Mouse (Mus musculus) left cerebral cortex, adult 11 months (tissue): ENCODE measurements at regions not wholly inside any gene's neighbourhood (a gene's known extent, or its start where the extent isn't known, plus 50 kb on each side); places are given as distances from the start of the nearest gene placed in this dataset.

Source experiments
- DNase-seq: peaks from one replicate; pipeline ENCODE4 v3.0.0; 2022; ENCODE audit warnings: low spot score

DNA sequence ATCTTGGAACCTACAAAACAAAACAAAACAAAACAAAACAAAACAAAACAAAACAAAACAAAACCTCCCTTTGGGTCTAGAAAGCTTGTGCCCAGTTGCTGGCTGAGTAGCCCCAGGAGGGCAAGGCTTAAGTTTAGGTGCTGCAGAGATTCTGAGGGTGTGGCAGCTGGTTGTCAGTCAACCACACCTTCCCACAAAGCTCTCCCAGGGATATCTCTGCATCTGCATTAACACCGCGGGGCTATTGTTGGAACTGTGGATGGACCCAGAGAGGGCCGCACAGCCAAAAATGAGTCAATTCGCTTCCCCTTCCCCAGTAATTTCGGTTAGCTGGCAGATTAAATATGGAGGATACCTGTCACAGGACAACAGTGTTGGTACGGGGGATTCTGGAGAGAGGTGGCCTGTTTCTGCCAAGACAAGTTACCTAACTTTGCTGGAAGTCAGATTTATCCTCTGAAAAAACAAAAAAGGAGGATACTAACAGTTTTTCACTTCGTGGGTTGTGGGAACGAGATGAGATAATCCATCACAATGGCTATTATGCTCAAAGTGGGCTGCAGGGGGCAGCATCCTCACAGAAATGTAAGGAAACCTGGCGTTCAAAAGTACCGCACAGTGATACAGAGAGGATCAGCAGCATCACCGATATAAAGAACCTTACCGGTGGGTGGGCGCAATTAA lies 96.7 kb downstream of the 1500009L16Rik start:
- peak; percentile 73 for DNase-seq

DNA sequence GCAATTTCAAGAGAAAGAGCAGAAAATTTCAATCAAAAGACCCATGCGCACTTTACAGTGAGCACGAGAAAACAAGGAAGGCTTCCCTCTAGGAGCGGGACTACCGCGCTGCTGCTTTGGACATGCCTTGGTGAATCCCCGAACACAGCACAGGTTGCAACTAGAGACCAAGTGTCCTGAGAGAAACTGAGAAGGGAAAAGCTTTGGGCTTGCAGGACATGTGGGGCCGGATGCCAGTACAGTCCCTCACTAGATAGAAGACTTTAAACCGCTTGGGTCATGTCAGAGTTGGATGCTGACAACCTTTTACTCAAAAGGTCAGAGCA lies 97.2 kb downstream of the 1500009L16Rik start:
- no peak for DNase-seq

DNA sequence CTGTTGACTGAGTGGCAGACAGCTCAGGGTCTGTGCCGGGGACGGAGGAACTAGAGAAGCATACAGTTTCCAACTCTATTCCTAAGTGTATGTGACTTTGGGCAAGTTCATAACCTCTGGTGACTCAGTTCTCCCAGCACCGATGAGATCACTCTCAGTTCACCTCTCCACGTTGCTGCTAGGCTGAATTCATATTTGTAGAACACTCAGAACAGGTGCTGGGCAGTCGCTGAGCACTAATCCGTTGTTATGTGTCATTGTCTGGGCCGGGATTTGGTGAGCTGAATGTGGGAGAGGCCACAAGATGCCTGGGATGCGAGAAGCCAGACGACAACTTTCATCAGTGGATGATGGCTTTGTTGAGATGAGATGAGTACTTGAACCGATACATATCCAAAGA lies 98.4 kb downstream of the 1500009L16Rik start:
- no peak for DNase-seq

DNA sequence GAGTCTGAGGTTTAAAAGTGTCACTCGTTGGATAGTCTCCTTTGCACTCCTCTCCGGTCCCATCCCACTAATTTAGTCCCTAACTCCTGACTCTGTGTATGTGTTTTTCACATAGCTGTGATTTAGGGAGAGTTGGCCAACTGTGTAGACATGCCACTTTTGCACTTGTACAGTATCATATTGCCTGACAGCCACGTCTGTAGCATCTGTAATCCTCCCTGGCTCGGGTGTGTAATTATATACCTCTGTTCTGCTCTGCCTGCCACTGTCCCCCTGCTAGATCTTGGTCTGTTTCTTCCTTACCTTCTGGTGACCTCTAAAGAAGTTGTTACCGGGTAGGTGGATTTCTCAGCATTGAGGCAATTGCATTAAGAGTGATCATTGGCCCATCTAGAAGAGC lies 103.4 kb downstream of the 1500009L16Rik start:
- DNase-seq: no peak

- peak; percentile 10 for DNase-seq
Measured at GRCm38 (mm10) chr10:83836351-83836750, 113.7 kb downstream of the 1500009L16Rik start.

- no peak for DNase-seq
Measured at GRCm38 (mm10) chr10:83840226-83840625, 117.6 kb downstream of the 1500009L16Rik start.

DNA sequence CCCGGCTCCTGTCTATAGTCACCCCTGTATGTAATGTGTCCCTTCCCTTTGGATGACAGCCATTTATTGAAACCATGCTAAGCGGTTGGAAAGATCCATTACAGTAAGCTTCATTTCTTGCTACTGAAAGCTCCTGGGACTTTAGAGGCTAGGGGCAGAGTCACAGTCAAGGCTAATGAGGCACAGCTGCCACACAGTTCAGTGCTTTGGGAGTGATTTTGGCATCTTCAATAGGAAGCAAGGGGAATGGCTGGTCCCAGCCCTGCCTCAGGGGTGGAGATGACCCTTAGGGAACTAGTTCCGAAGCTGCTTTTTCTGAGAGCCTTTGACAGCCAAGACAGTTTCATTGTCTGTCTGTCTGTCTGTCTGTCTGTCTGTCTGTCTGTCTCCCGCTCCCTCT lies 128.2 kb downstream of the 1500009L16Rik start:
- DNase-seq: no peak

DNA sequence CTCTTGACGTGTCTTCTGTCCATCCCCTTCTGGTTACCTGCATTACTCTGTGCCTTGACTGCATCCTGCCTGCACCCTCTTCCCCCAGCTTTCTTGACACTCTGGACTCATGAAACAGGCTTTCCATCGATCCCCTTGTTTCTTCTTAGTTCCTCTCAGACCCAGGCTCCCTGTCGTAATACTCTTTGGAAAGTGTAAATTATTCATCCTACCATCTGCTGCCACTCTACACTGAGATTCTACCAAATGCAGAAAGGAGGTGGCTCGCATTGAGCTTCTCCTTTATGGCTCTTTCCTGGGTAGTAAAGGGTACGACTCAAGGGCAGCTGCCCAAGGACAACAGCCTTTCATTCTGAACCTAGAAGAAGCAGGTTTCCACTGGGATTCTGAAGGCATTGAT lies 129.5 kb downstream of the 1500009L16Rik start:
- no peak for DNase-seq

GRCm38 (mm10) chr10:83852806-83853205 lies 130.1 kb downstream of the 1500009L16Rik start:
- no peak for DNase-seq

DNA sequence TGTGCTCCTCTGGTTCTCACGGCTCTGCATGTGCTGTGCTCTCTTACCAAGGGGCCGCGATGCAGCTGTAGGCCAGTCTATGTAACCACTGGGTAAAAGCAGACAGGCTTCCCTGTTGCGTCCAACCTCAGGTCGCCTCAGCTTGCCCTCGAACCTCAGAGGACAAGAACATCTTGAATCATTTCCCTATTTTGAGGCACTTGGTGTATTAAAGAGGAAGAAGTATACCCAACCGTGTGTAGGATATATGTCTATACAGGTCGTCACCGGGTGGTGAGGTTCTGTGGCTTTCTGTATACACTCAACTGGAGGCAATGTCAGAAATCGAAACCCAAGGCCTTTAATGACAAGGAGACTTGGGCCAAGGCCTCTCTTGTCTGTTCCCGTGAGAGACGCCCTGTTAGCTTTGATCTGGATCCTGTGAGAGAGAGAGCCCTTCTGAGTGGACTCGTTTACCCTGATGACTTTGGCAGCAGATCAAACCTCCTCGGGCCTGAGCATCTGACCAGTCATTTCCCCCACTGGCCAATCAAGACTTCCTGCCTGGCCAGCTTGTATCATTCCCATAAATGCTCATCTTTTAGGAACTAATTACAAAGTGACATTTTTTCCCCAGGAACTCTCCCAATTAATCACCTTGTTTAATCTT lies 135.3 kb downstream of the 1500009L16Rik start:
- DNase-seq: no peak

DNA sequence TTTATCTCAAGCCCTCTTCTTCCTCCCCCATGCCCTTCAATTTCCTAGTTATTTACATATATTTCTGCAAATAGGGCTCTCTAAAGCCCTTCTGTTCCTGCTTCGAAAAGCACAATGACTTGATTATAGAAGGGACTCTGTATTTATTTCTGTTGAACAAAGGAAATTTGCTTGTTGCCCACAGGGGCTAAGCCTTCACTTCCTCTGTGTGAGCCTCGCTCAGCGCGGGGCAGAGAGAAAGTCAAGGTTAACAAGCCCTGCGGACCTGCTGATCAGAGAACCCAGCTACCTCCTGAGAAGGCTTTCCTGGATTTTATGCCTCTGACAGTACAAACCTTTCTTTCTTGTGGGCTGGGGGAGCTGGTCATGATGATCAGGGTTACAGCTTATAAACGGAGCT lies 136.0 kb downstream of the 1500009L16Rik start:
- no peak for DNase-seq

- no peak for DNase-seq
Measured at GRCm38 (mm10) chr10:83859633-83860032, 137.0 kb downstream of the 1500009L16Rik start.

GRCm38 (mm10) chr10:83861574-83862190 lies 139.0 kb downstream of the 1500009L16Rik start:
- peak; percentile 3 for DNase-seq

DNA sequence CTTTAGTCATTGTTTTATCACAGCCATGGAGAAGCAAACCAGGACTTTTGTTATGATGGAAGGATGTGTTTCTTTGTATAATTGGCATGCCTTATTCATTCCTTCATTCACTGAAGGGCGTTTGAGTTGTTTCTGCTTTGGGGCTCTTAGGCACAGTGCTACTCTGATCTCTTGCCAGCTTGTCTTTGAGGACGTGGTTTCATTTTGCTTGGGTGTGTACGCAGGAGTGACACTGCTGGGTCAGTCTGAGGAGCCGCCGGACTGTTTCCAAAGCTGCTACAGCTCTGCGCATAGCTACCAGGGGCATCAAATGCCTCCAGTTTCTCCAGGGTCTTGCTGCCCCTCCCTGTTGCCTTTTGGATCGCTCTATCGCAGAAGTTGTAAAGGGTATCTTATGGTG lies 141.9 kb downstream of the 1500009L16Rik start:
- DNase-seq: no peak

DNA sequence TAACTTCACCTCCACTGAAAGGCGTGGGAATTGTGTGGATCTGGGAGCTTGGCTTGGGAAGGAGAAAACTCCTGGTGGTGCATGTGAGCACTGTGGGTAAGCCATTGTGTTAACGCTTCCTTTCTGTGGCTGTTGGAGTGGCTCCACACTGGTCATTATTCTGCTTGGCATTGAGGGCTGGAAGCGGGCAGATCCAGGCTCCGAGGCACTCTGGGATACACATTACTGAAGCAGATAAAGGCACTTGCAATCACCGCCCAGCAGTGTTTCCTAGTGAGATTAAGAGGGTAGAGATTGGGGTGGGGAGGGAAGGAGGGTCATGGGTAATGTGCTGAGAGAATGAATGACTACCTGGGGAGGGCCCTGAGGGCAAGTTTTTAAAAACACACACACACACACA lies 143.3 kb downstream of the 1500009L16Rik start:
- no peak for DNase-seq

DNA sequence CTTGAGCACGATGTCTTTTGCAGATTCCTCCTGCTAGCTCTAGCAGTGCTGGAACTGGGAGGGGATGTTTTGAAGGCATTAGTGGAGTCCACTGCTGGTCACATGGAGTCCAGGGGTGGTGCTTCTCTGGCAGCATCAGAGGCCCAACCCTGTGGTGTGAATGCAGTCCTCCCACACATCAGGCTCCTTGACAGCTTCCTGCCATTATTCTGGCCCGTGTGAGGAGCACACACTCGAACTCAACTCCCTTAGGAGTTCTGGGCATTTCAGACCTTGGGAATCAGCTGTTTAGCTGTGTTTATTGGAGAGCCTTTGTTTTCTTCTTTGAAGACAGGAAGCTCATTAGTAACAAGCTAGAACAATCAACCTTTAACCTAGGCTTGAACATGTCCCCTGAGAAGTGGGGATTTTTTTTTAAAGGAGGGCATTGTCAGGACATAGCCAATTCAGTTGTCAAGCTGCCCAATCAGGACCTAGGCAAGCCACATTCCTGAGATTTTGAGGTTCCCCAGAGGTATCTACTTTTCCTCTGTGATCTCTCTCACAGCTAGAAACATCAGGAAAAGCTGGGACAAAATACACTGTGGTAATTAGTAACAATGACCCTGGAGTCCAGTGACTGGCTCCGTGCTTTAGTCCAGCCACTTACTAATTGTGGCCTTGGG lies 149.2 kb downstream of the 1500009L16Rik start:
- no peak for DNase-seq

DNA sequence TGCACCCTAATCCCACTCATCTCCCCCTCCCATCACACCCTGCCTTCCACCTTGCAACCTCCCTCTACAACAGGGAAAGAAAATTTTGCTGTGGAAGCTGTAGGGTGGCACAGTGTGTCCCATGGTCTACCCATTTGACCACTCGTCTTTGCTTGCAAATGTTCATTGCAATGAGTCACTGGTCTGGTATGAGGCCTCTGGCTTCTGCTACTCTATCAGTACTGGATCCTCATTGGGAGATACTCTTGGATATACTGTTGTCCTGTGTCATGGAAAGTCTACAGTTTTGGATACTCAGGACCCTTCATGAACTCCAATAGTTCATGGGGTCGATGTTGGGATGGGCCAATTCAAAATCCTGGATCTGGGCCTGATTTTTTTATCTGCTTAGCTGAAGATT lies 156.1 kb downstream of the 1500009L16Rik start:
- DNase-seq: no peak

- no peak for DNase-seq
Measured at GRCm38 (mm10) chr10:83882119-83882890, 159.6 kb downstream of the 1500009L16Rik start.

GRCm38 (mm10) chr10:83882891-83883185 lies 160.2 kb downstream of the 1500009L16Rik start:
- no peak for DNase-seq

DNA sequence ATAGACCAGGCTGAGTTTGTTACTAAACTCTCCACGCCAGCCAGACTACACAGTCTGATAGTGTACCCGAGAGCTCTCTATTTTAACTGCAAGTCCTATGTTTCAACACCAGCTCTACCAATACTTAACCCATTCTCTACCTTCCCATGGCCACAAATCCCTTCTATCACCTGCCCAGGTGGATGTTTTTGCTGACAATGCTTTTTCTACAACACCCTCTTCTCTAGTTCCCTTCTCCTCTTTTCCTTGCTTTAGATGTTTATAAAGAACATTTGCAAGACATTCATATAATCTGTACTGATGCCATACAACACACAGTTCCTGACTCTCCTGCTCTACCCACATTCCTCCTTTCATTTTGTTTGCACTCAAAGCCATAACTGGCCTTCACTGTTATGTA lies 161.9 kb downstream of the 1500009L16Rik start:
- no peak for DNase-seq

DNA sequence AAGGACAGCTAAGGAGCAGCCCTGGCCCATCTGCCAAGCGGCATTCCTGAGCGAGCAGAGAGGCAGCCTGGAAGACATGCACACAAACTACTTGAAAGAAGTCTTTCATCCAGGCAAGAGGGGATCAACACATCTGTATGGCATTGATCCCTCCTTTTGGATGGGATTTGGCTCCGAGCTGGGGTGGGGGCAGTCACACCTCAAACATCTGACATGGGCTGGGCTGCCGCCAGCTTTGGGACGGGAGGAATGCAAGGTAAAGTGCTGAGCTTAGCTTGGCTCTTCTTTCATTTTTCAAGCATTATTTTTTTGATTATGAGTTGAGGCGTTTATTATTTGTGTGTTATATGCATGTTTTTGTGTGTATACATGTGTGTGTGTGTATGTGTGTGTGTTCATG lies 165.9 kb downstream of the 1500009L16Rik start:
- no peak for DNase-seq

- no peak for DNase-seq
Measured at GRCm38 (mm10) chr10:83895741-83896150, 173.1 kb downstream of the 1500009L16Rik start.
